Mouse (Mus musculus): ENCODE data around the gene Lrrn4cl. TPM values are rescaled to one million over a fixed set of nuclear protein-coding genes. Genes with fewer than 3 reads are reported as not detected.
A peak's percentile ranks its signal among the peaks of the same experiment; 100 is the strongest.
"Not testable (repeated sequence)": the region's sequence is repeated elsewhere in the genome, so short reads cannot be mapped to it uniquely, and the experiment has no call there.

Gene Lrrn4cl
- polyA plus RNA-seq, 1 experiment from 2014 or later, result 0.75 TPM

- peak overlapping the region; percentile 99 for H3K9ac ChIP-seq
- H3K9me3 ChIP-seq, result no peaks in the 10 kb centered on the region
- H3K27me3 ChIP-seq, result no peaks in the 10 kb centered on the region
- H3K27ac ChIP-seq, result peak overlapping the region; percentile 99
- H3K4me2 ChIP-seq (replicated peaks), result peak overlapping the region; percentile 85
- H3K36me3 ChIP-seq, result peaks cover 42% of the 10 kb centered on the region
- ATAC-seq (ENCODE audit: low FRiP score, low read depth), result peak; percentile 1
- H3K4me1 ChIP-seq, result peaks cover 46% of the 10 kb centered on the region
- H3K4me3 ChIP-seq, result peak overlapping the region; percentile 100
- WGBS, result under 1% methylated on average over 48 of the region's 48 CpGs
These were observed 30.1 kb upstream of the Lrrn4cl start for GRCm38 (mm10) chr19:8820424-8820956.

- Histone ChIP-seq H3K4me1 (peaks cover 41% of the 10 kb centered on the region), H3K4me3 (peak overlapping the region; percentile 100), H3K27me3 (no peaks in the 10 kb centered on the region), H3K4me2 (replicated peaks) (peak overlapping the region; percentile 85), H3K9ac (peak overlapping the region; percentile 99), H3K36me3 (peaks cover 43% of the 10 kb centered on the region), H3K27ac (no peak overlapping the region), H3K9me3 (no peaks in the 10 kb centered on the region)
- under 1% methylated on average over 7 of the region's 7 CpGs for WGBS
- no peak for ATAC-seq (ENCODE audit: low FRiP score, low read depth)
These were observed 29.4 kb upstream of the Lrrn4cl start for GRCm38 (mm10) chr19:8821146-8821545.

- no peaks in the 10 kb centered on the region for H3K9me3 ChIP-seq
- ATAC-seq (ENCODE audit: low FRiP score, low read depth), result no peak
- peaks cover 50% of the 10 kb centered on the region for H3K36me3 ChIP-seq
- 86% methylated on average over 8 of the region's 8 CpGs for WGBS
- H3K4me1 ChIP-seq, result peaks cover 27% of the 10 kb centered on the region
- H3K9ac ChIP-seq, result peak overlapping the region; percentile 56
- peak overlapping the region; percentile 100 for H3K4me3 ChIP-seq
- no peak overlapping the region for H3K27ac ChIP-seq
- H3K4me2 ChIP-seq (replicated peaks), result peak overlapping the region; percentile 85
- no peaks in the 10 kb centered on the region for H3K27me3 ChIP-seq
These were observed 27.9 kb upstream of the Lrrn4cl start for GRCm38 (mm10) chr19:8822696-8823095.

GRCm38 (mm10) chr19:8829660-8830059 is 20.9 kb upstream of the Lrrn4cl start, which contains the start of gene AC129217.1:
TSS of gene AC129217.1 (plus strand) at chr19:8829773.
- 93% methylated on average over 8 of the region's 8 CpGs for WGBS
- Histone ChIP-seq H3K4me2 (replicated peaks) (no peak within 1 kb of the TSS), H3K4me1 (no peaks in the 10 kb centered on the region), H3K4me3 (no peak within 1 kb of the TSS), H3K9me3 (no peaks in the 10 kb centered on the region), H3K27me3 (no peaks in the 10 kb centered on the region), H3K9ac (peak within 1 kb of the TSS; percentile 13; the same call in 1 of the 2 replicates), H3K36me3 (peaks cover 99% of the 10 kb centered on the region), H3K27ac (no peak within 1 kb of the TSS)
- ATAC-seq (ENCODE audit: low FRiP score, low read depth), result no peak

DNA sequence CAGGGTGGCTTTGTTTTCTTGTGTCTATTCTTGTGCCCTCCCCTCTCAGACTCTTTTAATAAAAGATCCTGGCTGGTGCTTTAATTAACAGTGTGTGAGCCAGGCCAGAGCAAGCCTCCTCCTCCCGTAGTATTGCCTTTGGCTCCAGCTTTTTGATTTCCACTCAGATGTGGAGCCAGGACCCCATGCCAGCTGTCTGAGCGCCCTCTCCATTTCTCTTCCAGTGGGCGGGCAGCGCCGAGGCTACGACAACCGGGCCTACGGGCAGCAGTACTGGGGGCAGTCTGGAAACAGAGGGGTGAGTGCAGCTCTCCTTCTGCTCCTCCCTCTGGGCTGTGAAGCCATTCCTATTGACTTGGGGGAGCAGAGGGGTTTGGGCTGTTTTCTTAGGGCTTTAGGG is 19.9 kb upstream of the Lrrn4cl start:
- ATAC-seq (ENCODE audit: low FRiP score, low read depth), result no peak
- H3K27ac ChIP-seq, result no peak overlapping the region
- H3K4me2 ChIP-seq (replicated peaks), result no peak overlapping the region
- no peaks in the 10 kb centered on the region for H3K9me3 ChIP-seq
- H3K9ac ChIP-seq, result no peak overlapping the region
- no peaks in the 10 kb centered on the region for H3K27me3 ChIP-seq
- WGBS, result 92% methylated on average over 8 of the region's 8 CpGs
- H3K4me1 ChIP-seq, result no peaks in the 10 kb centered on the region
- peaks cover 99% of the 10 kb centered on the region for H3K36me3 ChIP-seq
- no peak overlapping the region for H3K4me3 ChIP-seq

- no peak overlapping the region for H3K27ac ChIP-seq
- no peaks in the 10 kb centered on the region for H3K4me1 ChIP-seq
These were observed 19.3 kb upstream of the Lrrn4cl start for GRCm38 (mm10) chr19:8831262-8831661.

DNA sequence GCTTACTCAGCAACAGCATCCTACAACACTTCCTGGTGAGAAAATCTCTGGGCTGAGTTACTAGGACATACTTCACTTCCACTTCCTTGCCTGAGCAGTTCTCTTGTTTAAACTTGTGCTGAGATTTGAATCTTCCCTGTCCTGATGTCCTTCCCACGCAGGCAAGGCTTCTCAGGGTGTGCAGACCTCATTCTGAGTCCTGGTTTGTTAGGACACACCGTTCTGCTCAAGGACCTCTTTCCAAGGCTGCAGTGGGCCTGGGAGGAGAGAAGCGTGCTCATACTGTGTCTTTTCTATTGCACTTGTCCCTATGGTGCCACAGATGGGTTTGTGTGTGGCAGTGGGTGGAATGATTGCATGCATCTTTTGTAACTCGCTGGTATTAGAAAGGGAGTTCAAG is 17.6 kb upstream of the Lrrn4cl start:
- WGBS, result 96% methylated on average over 4 of the region's 4 CpGs
- no peak overlapping the region for H3K27ac ChIP-seq
- H3K9me3 ChIP-seq, result no peaks in the 10 kb centered on the region
- peaks cover 78% of the 10 kb centered on the region for H3K36me3 ChIP-seq
- H3K4me2 ChIP-seq (replicated peaks), result no peak overlapping the region
- ATAC-seq (ENCODE audit: low FRiP score, low read depth), result no peak
- H3K4me1 ChIP-seq, result peaks cover under 1% of the 10 kb centered on the region
- H3K27me3 ChIP-seq, result no peaks in the 10 kb centered on the region
- no peak overlapping the region for H3K4me3 ChIP-seq
- no peak overlapping the region for H3K9ac ChIP-seq

More at GRCm38 (mm10) chr19:8831262-8831661, 19.3 kb upstream of the Lrrn4cl start:
- Histone ChIP-seq H3K4me2 (replicated peaks) (no peak overlapping the region), H3K4me3 (no peak overlapping the region), H3K36me3 (peaks cover 96% of the 10 kb centered on the region), H3K9ac (no peak overlapping the region), H3K27me3 (no peaks in the 10 kb centered on the region), H3K9me3 (no peaks in the 10 kb centered on the region)
- 84% methylated on average over 11 of the region's 11 CpGs for WGBS
- ATAC-seq (ENCODE audit: low FRiP score, low read depth), result no peak

- peaks cover 32% of the 10 kb centered on the region for H3K4me1 ChIP-seq
- not testable (repeated sequence) for ATAC-seq (ENCODE audit: low FRiP score, low read depth); H3K9ac ChIP-seq; H3K4me2 ChIP-seq (replicated peaks); H3K9me3 ChIP-seq; H3K4me3 ChIP-seq; H3K27me3 ChIP-seq
- peaks cover 48% of the 10 kb centered on the region for H3K36me3 ChIP-seq
- H3K27ac ChIP-seq, result peak overlapping the region; percentile 96; the same call in 1 of the 2 replicates
- 94% methylated on average over 10 of the region's 10 CpGs for WGBS
These were observed 14.2 kb upstream of the Lrrn4cl start for GRCm38 (mm10) chr19:8836327-8836726.

- H3K4me2 ChIP-seq (replicated peaks), result peak within 1 kb of the TSS; percentile 82
- no peaks in the 10 kb centered on the region for H3K27me3 ChIP-seq
- peak; percentile 76 for ATAC-seq (ENCODE audit: low FRiP score, low read depth)
- WGBS, result under 1% methylated on average over 38 of the region's 38 CpGs
- H3K9ac ChIP-seq, result peak within 1 kb of the TSS; percentile 80
- H3K27ac ChIP-seq, result peak within 1 kb of the TSS; percentile 96
- H3K4me1 ChIP-seq, result peaks cover 32% of the 10 kb centered on the region
- peaks cover 41% of the 10 kb centered on the region for H3K36me3 ChIP-seq
- no peaks in the 10 kb centered on the region for H3K9me3 ChIP-seq
- H3K4me3 ChIP-seq, result peak within 1 kb of the TSS; percentile 50
These were observed 13.2 kb upstream of the Lrrn4cl start, which contains the start of gene Bscl2 for GRCm38 (mm10) chr19:8837251-8837791. TSS of gene Bscl2 (plus strand) at chr19:8837467.

GRCm38 (mm10) chr19:8838041-8838730 is 12.4 kb upstream of the Lrrn4cl start:
- H3K4me2 ChIP-seq (replicated peaks), result peak overlapping the region; percentile 82
- H3K4me1 ChIP-seq, result peaks cover 32% of the 10 kb centered on the region
- peaks cover 40% of the 10 kb centered on the region for H3K36me3 ChIP-seq
- peak overlapping the region; percentile 50 for H3K4me3 ChIP-seq
- no peaks in the 10 kb centered on the region for H3K27me3 ChIP-seq
- peak overlapping the region; percentile 96 for H3K27ac ChIP-seq
- 22% methylated on average over 15 of the region's 15 CpGs for WGBS
- ATAC-seq (ENCODE audit: low FRiP score, low read depth), result peak; percentile 18; the same call in 1 of the 2 replicates
- peak overlapping the region; percentile 80 for H3K9ac ChIP-seq
- H3K9me3 ChIP-seq, result no peaks in the 10 kb centered on the region

DNA sequence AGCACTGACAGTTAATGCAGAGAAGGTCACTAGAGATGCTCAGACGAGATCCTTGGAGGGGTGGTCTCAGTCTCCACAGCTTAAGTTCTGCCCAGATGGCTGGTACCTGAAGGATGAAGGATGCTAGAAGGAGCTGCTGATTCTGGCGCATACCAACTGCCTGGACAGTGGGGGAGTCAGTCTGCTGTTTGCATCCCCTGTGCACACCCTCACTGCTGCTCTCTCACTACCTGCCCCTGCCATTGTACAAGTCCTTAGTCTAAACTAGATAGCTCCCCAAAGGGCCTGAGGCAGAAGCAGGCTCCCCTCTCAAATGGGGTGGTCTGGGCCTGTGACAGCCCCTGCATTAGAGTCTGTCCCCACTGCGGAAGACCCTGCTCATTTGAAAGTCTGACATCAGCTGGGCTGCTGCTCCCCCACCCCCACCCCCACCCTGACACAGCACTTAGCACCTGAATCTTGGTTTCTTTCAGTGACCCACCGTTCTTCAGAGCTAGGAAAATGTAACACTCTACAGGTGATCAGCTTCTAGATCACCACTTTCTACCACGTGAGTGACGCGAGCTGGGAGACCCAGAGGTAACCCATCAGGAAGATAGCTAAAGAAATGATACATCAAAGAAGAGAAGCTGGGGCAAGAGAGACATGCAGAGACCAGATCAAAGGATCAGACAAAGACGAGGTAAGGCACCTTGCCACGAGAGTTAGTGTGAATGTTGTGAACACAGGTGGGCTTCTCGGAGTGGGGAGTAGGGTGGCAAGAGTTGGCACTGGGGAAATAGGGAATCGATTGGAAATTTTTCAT is 11.3 kb upstream of the Lrrn4cl start, which contains the start of gene Gng3:
TSS of gene Gng3 (minus strand) at position 92 of the 805 bp plus-strand sequence.
- 48% methylated on average over 11 of the region's 11 CpGs for WGBS
- ATAC-seq (ENCODE audit: low FRiP score, low read depth), result no peak
- no peaks in the 10 kb centered on the region for H3K27me3 ChIP-seq

More for the DNA sequence above, 11.3 kb upstream of the Lrrn4cl start, which contains the start of gene Gng3:
- Histone ChIP-seq H3K27ac (peak within 1 kb of the TSS; percentile 96), H3K9ac (peak within 1 kb of the TSS; percentile 80), H3K4me1 (peaks cover 32% of the 10 kb centered on the region), H3K9me3 (no peaks in the 10 kb centered on the region), H3K4me3 (peak within 1 kb of the TSS; percentile 50), H3K36me3 (peaks cover 29% of the 10 kb centered on the region), H3K4me2 (replicated peaks) (peak within 1 kb of the TSS; percentile 82)

Data from limb, embryonic 13.5 days (tissue).